Mouse (Mus musculus) thymus, postnatal 4 days (tissue): ENCODE results near the gene 5730596B20Rik.

Source experiments
- DNase-seq: peaks from one replicate; pipeline ENCODE4 v3.0.0; 2021

The 5730596B20Rik gene

DNA sequence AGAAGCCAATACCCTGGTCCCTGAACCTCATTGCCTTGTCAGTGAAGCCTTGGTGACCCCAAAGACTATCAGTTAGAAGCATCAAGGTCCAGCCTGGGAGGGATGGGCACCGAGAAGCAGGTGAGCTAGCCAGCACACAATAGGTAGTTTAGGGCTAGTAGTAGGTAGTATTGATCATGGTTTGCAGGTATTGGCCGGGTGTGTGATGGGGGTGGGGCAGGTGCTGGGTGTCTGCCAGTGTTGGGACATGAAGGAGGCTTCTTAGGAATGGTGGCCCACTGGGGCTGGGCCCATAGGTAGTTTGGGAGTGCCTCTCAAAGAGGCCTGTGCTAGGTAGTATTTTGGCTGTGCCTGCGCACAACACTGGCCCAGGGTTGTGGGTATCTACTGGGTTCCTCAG is 37.8 kb downstream of the 5730596B20Rik start:
- DNase-seq = no peak

GRCm38 (mm10) chr6:52215771-52216535 is 38.7 kb downstream of the 5730596B20Rik start:
- no peak for DNase-seq

- no peak for DNase-seq
Observed at GRCm38 (mm10) chr6:52216691-52217458, 39.6 kb downstream of the 5730596B20Rik start.

DNA sequence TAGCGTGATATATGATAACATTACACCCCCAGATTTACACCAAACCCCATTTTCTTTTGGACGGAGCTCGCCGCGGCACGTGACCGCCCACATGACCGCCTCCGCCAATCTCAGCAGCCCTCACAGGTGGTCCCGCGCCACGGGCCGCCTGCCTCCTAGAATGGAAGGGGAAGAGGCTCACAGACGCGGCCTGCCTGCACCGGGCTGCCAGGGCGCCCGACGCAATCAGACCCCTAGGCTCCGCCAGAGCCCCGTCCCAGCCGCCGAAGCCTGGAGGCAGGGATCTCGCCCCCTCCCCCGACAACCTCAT is 40.1 kb downstream of the 5730596B20Rik start:
- peak; percentile 72 for DNase-seq

DNA sequence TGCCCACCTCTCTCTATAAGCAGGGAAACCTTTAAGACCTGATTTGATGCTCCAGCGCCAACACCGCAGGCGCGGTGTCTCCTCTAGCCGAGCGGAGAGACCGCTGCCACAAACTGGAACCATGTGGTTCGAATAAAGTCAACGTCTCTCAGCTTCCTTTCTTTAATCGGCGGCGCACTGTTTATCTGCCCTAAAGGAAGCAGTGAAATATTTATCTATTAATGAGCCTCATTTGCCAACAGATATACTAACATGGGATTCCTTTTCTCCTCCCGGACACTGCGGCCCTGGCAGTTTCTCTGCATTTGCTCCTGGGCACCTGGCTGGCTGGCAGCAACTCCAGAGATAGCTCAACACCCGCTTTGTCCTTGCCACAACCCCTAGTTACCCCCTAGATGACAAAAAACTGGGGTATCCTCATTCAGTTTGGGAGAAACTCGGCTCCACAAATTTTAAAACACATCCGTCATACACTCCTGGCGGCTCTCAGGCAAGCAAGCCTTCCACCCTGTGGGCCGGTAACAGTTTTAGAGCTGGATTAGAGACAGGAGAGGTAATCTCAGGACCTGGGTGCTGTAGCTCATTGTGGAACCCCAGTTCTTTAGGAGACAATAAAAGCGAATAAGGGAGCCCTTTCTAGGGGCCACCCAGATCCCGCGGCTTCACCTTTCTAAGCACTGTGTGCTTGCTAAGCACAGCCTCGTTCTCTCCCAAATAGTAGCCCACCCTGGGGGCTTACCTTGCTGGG is 40.8 kb downstream of the 5730596B20Rik start:
- no peak for DNase-seq

DNA sequence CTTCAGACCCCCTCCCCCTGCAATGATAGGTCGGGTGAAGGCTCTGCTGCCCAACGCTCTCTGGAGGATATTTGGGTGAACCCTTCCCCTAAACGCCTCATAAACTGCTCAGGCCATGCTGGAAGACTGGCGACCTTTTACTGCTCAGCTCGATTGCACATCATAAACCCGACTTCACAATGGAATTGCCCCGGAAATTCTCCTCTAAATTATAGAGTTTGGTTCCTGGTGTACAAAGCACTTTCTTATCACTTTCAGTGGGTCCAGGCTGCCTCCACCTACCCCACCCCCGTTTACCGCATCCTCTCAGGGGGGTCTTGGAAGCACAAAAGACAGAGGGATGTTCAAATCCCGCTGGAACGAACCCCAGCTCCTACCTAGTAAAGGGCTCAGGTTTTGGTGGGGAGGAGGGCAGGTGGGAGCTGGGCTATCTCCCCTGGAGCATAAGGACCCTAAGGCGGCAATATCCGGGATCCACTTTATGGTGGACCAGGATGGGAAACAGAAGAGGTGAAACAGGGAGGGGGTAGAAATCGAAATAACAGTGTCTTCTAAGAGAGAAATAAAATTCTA is 41.4 kb downstream of the 5730596B20Rik start:
- no peak for DNase-seq

GRCm38 (mm10) chr6:52219234-52219942 is 42.1 kb downstream of the 5730596B20Rik start:
- no peak for DNase-seq

- no peak for DNase-seq
Observed at GRCm38 (mm10) chr6:52220003-52220864, 42.9 kb downstream of the 5730596B20Rik start.

DNA sequence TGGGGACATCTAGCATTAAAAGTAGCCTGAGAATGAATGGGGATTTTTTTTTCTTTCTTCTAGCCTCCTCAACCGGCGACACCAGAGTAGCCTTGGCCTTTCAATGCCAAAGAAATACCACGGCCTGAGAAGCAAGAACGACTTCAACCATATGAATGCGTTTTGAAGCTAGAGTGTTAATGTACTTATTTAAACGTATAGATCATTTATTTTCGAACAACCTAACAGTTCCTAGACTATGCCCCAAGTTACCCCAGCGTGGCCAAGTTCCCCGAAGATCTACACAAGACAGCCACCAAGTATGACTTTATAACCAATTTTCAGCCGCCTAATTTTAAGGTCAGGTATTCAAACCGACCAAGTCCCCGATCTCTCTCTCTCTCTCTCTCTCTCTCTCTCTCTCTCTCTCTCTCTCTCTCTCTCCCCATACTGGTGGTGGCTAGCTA is 43.6 kb downstream of the 5730596B20Rik start:
- DNase-seq = no peak

GRCm38 (mm10) chr6:52221337-52221992 is 44.2 kb downstream of the 5730596B20Rik start, which contains the start of gene Hoxa7:
Hoxa7 (minus strand) TSS chr6:52221854.
- DNase-seq = peak; percentile 88

DNA sequence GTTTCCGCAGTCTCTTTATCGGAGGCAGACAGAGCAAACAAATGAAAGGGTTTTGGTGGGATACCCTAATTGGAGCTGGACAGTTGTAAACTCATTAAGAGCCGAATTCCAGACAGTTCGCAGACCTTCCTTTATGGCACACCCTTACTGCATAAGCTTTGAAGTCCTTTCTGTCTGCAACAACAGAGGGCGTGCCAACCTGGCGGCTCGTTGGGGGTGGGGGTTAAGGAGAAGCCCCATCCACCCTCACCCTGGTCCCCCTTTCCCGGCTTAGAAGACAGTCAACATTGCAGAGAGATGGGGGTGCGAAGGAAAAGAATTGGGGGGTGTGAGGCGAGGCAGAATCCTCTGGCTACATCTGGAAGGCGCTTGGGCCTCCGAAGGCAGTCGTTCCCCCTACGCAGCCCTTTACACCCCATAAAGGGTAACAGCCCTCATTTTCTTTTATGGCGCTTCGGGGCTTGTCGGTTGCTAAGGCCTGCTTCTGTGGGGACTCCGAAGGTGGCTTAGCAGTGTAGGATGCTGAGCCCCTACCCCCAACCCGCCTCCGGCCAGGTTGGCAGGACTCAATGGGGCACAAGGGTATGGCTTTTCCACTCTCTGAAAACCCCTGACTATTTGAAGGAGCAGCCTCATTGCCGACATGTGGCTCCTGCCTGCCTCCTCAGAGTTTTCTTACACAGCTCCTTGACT is 44.8 kb downstream of the 5730596B20Rik start:
- no peak for DNase-seq

DNA sequence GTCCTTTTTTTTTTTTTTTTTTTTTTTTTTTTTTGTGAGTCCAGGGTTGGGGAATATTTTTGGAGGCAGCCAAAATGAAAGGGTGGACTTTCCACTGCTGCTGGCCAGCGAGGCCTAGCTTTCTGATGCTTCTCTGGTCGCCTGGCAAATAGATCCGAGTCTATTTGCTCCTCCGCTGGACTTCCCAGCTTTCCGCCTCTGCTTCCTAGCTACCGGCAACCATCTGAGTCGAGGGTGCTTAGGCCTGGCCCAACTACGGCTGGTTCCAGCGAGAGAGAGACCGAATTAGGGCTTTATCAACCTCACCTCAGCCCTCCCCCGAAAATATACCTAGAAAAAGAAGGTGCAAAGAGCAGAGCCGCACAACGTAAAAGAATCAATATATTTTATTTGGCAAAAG is 45.4 kb downstream of the 5730596B20Rik start:
- no peak for DNase-seq

- DNase-seq = peak; percentile 6
Observed at GRCm38 (mm10) chr6:52223939-52224760, 46.9 kb downstream of the 5730596B20Rik start.

DNA sequence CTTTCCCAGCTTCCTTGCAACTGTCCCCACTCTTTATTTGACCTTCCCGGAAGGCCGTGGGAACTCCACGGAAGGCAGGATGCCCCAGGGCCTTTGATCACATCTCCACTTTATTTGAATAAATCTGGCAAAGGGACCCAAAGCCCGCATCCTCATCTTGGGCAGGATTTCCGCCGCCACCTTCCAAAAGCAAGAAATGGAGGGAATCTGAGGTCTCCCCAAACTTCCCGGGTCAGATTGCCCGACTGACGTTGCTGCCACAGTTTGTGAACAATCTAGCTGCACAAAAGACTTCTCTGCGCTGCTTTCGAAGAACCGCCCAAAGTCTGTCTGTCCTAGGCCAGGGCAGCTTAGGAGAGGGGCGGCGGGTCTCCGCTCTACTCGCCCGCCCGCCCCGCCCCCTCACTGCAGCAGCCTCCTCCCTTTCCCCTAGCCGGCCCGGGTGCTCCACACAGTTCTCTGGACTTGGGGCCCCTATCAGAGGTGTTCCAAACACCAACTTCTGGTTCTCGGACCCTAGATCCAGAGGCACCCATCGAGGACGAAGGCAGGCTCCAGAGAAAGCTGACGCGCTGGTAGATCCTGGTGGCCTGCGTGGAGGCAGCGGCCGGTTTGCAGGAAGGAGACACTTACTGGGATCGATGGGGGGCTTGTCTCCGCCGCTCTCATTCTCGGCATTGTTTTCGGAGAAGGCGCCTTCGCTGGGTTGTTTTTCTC is 47.8 kb downstream of the 5730596B20Rik start:
- peak; percentile 7 for DNase-seq

DNA sequence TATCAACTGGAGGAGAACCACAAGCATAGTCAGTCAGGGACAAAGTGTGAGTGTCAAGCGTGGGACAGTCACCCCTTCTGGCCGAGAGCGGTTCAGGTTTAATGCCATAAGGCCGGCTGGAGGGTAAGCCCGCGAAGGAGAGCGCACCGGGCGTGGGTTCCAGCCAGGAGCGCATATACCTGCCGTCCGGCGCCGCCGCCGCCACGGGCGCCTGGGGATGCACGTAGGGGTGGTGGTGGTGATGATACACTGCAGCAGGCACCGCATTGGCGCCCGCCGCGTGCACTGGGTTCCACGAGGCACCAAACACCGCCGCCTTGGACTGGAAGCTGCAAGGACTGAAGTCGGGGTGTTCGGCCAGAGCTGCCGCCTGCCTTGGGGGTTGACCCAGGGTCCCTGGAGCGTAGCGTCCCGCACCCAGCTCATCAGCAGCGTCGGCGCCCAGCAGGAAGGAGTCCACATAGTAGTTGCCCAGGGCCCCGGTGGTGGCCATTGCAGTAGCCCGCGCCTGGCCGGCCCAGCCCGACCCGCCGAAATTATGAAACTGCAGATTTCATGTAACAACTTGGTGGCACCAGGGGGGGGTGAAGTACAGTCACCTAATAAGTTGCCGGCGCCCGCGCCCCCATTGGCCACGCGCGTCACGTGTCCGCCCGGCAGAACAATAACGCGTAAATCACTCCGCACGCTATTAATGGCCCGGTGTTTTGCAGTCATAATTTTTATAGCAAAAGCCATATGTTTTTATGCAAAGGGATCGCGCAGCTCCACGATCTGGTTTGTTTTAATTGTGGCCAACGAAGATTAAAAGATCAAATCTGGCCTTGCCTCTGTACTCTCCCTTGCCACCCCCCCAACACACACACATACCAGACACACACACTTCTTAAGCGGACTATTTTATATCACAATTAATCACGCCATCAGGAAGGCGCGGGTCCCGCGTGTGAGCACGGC is 48.6 kb downstream of the 5730596B20Rik start:
- DNase-seq = peak; percentile 32

GRCm38 (mm10) chr6:52226569-52227257 is 49.4 kb downstream of the 5730596B20Rik start:
- DNase-seq = no peak
